Mouse (Mus musculus): ENCODE data around the gene Lrrc8d. TPM values are rescaled to one million over a fixed set of nuclear protein-coding genes. Genes with fewer than 3 reads are reported as not detected.
"Not testable (repeated sequence)": the region's sequence is repeated elsewhere in the genome, so short reads cannot be mapped to it uniquely, and the experiment has no call there.

The Lrrc8d gene
- total RNA-seq, 2 experiments from 2014 or later = 8.6 to 9.8 TPM

GRCm38 (mm10) chr5:105683912-105684350 is 15.8 kb upstream of the Lrrc8d start:
- no peak for DNase-seq
- intact Hi-C loops (cut with DNase I) = loop anchor here (10.0 kb wide), 1 partner anchor 279 kb away; no protein-coding TSS in a partner anchor

GRCm38 (mm10) chr5:105684861-105685600 is 14.7 kb upstream of the Lrrc8d start:
- DNase-seq = peak; percentile 76 to 77
- intact Hi-C loops (cut with DNase I) = loop anchor here (1.0 to 10.0 kb wide), 2 partner anchors 183 to 280 kb away; no protein-coding TSS in a partner anchor

- intact Hi-C loops (cut with DNase I) = loop anchor here (1.0 to 10.0 kb wide), 2 partner anchors 182 to 281 kb away; no protein-coding TSS in a partner anchor
- not testable (repeated sequence) for DNase-seq
Measured at GRCm38 (mm10) chr5:105685780-105686305, 13.9 kb upstream of the Lrrc8d start.

- intact Hi-C loops (cut with DNase I) = loop anchor here (10.0 kb wide), 1 partner anchor 282 kb away; no protein-coding TSS in a partner anchor
- DNase-seq = no peak
Measured at GRCm38 (mm10) chr5:105686331-105686995, 13.3 kb upstream of the Lrrc8d start.

GRCm38 (mm10) chr5:105690502-105691454 is 9.0 kb upstream of the Lrrc8d start:
- intact Hi-C loops (cut with DNase I) = no loop called here

GRCm38 (mm10) chr5:105691645-105692044 is 8.1 kb upstream of the Lrrc8d start:
- peak in 1 of 2 experiments; percentile 48 for DNase-seq
- intact Hi-C loops (cut with DNase I) = no loop called here

More at GRCm38 (mm10) chr5:105690502-105691454, 9.0 kb upstream of the Lrrc8d start:
- no peak for DNase-seq

- intact Hi-C loops (cut with DNase I) = no loop called here
- DNase-seq = no peak
Measured at GRCm38 (mm10) chr5:105694339-105694930, 5.3 kb upstream of the Lrrc8d start.

GRCm38 (mm10) chr5:105696049-105696448 is 3.7 kb upstream of the Lrrc8d start:
- intact Hi-C loops (cut with DNase I) = no loop called here
- no peak for DNase-seq

- intact Hi-C loops (cut with DNase I) = no loop called here
Measured at GRCm38 (mm10) chr5:105697886-105698285, 1.9 kb upstream of the Lrrc8d start.

GRCm38 (mm10) chr5:105698694-105699093 is 1.1 kb upstream of the Lrrc8d start:
- DNase-seq = peak in 1 of 2 experiments; percentile 19
- intact Hi-C loops (cut with DNase I) = no loop called here

More at GRCm38 (mm10) chr5:105697886-105698285, 1.9 kb upstream of the Lrrc8d start:
- DNase-seq = no peak

- intact Hi-C loops (cut with DNase I) = loop anchor here (1.0 kb wide), 1 partner anchor 98 kb away; no protein-coding TSS in a partner anchor
- peak; percentile 74 to 78 for DNase-seq
Measured at GRCm38 (mm10) chr5:105700070-105700851, 492 bp downstream of the Lrrc8d start.

GRCm38 (mm10) chr5:105701326-105701725 is 1.6 kb downstream of the Lrrc8d start:
- no peak for DNase-seq
- intact Hi-C loops (cut with DNase I) = no loop called here

- intact Hi-C loops (cut with DNase I) = no loop called here
- DNase-seq = no peak
Measured at GRCm38 (mm10) chr5:105701844-105702243, 2.1 kb downstream of the Lrrc8d start.

GRCm38 (mm10) chr5:105702580-105703285 is 3.0 kb downstream of the Lrrc8d start:
- intact Hi-C loops (cut with DNase I) = no loop called here
- DNase-seq = no peak

- DNase-seq = no peak
- intact Hi-C loops (cut with DNase I) = no loop called here
Measured at GRCm38 (mm10) chr5:105703286-105703655, 3.5 kb downstream of the Lrrc8d start.

GRCm38 (mm10) chr5:105704573-105704972 is 4.8 kb downstream of the Lrrc8d start:
- no peak for DNase-seq
- intact Hi-C loops (cut with DNase I) = no loop called here

GRCm38 (mm10) chr5:105706635-105707034 is 6.9 kb downstream of the Lrrc8d start:
- DNase-seq = no peak
- intact Hi-C loops (cut with DNase I) = no loop called here

GRCm38 (mm10) chr5:105708276-105708675 is 8.5 kb downstream of the Lrrc8d start:
- intact Hi-C loops (cut with DNase I) = no loop called here
- DNase-seq = no peak
